ENCODE assay signal across 20 mouse cellular contexts in the genomic region with DNA sequence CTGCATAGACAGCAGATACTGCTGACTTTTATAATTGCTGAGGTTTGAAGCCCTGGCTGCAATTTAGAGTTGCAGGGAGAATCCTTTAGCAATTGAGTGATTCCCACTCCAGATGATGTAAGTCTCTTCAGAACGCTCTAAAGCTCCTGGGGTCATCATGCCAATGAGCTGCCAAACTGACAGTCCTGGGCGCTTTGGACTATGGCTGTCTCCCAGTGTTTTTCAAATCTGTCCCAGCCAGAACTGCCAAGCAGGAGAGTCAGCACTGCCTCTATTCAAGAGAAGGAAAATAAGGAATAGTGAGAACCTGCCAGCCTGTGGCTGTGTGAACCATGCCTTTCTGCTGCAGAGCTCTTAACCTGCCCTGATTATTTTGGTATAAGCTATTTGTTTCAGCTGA. TPM values are rescaled to one million over a fixed set of nuclear protein-coding genes. Genes with fewer than 3 reads are reported as not detected.
"Had no signal": no experiment of that assay in that cellular context is flagged by ENCODE, and none has a peak within 500 bp of the region (broad histone marks: within the 10 kb centered on the region; RNA-seq: fewer than 3 reads in every experiment).

No protein-coding gene starts in this region.

- H3K4me3 ChIP-seq: liver, embryonic 13.5 days; myocyte; neural tube, embryonic 13.5 days; stomach, embryonic 15.5 days had no signal

- H3K9me3 ChIP-seq: liver, embryonic 13.5 days; neural tube, embryonic 13.5 days; stomach, embryonic 15.5 days had no signal

- H3K4me2 ChIP-seq: liver, embryonic 13.5 days; midbrain, embryonic 11.5 days; neural tube, embryonic 13.5 days; stomach, embryonic 15.5 days had no signal

- DNase-seq: kidney, adult 9 months; kidney, postnatal 14 days; kidney, postnatal 4 days; liver, embryonic 13.5 days; lung, adult 2 months; lung, postnatal 14 days; lung, postnatal 4 days; midbrain, embryonic 14.5 days; retina, postnatal 1 day; right cerebral cortex, postnatal 25 days; spleen, adult 18-20 months; thymus, postnatal 25 days had no signal

- H3K27ac ChIP-seq: liver, embryonic 13.5 days; neural tube, embryonic 13.5 days; stomach, embryonic 15.5 days had no signal

- H3K4me1 ChIP-seq: liver, embryonic 13.5 days; neural tube, embryonic 13.5 days; stomach, embryonic 15.5 days had no signal

- H3K36me3 ChIP-seq: liver, embryonic 13.5 days; stomach, embryonic 15.5 days had no signal

- H3K9ac ChIP-seq: liver, embryonic 13.5 days; neural tube, embryonic 13.5 days; stomach, embryonic 15.5 days had no signal

- H3K27me3 ChIP-seq: liver, embryonic 13.5 days; neural tube, embryonic 13.5 days; stomach, embryonic 15.5 days had no signal

RNA-seq across cellular contexts. Expression of a gene that starts 1.8 kb away (rescaled TPM):
- total RNA-seq: megakaryocyte-erythroid progenitor cell, adult 5-6 weeks had no signal
- polyA plus RNA-seq: liver, adult 2 months; liver, embryonic 13.5 days; liver, embryonic 16.5 days had no signal

RNA-seq across cellular contexts. Expression of a gene that starts 56.9 kb away (rescaled TPM):
- total RNA-seq: liver, adult 2 months; megakaryocyte-erythroid progenitor cell, adult 5-6 weeks; neutrophil, adult 5-6 weeks had no signal
- polyA plus RNA-seq: liver, adult 2 months; liver, embryonic 13.5 days; liver, embryonic 16.5 days; midbrain, embryonic 11.5 days had no signal
